Mouse (Mus musculus) brain, embryonic 14.5 days (tissue): Measurements from ENCODE around the gene Fam131c.

Source experiments
- CTCF ChIP-seq: fragments of 200-500 bp; IDR thresholded peaks from 2 replicates; pipeline ENCODE4 v1.5.1; 2012; ENCODE audit warnings: inconsistent platforms, mild to moderate bottlenecking, moderate library complexity, borderline replicate concordance; ENCODE audit not compliant: insufficient read depth, insufficient read length; ENCODE audit errors: extremely low read depth
- POLR2A ChIP-seq: fragments of 200-500 bp; IDR thresholded peaks from 2 replicates; pipeline ENCODE4 v1.6.1; 2012; ENCODE audit warnings: mild to moderate bottlenecking, inconsistent platforms, borderline replicate concordance; ENCODE audit not compliant: poor library complexity, insufficient read depth, insufficient read length, severe bottlenecking; ENCODE audit errors: extremely low read depth

DNA sequence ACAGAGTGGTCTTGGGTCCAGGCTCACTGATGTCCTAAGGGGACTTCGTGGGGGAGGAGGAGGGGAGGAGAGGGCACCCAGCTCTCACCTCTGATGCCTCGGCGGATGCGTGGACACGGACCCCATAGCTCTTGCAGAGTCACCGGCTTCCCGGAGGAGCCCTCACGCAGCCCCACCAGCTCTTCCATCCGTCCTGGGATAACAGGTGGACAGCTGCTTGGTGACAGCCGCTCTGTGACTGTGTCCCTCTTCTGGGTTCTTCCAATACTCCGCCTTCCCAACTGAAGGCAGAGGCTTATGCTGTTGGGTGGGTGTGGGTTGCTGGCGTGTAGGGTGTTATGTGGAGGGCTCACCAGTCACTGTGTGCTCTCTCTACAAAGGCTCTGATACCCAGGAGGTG lies 29.8 kb downstream of the Fam131c start:
- TF ChIP-seq CTCF (no peak), POLR2A (no peak)
